Mouse (Mus musculus) embryonic fibroblast, embryonic 13.5 days (primary cell): ENCODE data around the gene Prmt8. TPM values are rescaled to one million over a fixed set of nuclear protein-coding genes. Genes with fewer than 3 reads are reported as not detected.

Experiments used
- H3K27ac ChIP-seq: 2 replicates; pipeline ENCODE4 v1.5.1; 2012; ENCODE audit warnings: low read length, control low read depth, inconsistent platforms; ENCODE audit not compliant: insufficient read depth
- H3K4me1 ChIP-seq: 2 replicates; pipeline ENCODE4 v1.6.1; 2011; ENCODE audit warnings: low read length; ENCODE audit not compliant: control insufficient read depth, insufficient read depth
- H3K4me3 ChIP-seq: 2 replicates; pipeline ENCODE4 v1.5.1; 2011; ENCODE audit warnings: mild to moderate bottlenecking, control low read depth, low read length; ENCODE audit not compliant: insufficient read depth
- CTCF ChIP-seq: IDR thresholded peaks from 2 replicates; pipeline ENCODE4 v1.5.1; 2011; ENCODE audit warnings: mild to moderate bottlenecking, control low read depth, low read length, moderate library complexity, borderline replicate concordance; ENCODE audit not compliant: insufficient read depth
- POLR2A ChIP-seq: IDR thresholded peaks from 2 replicates; pipeline ENCODE4 v1.6.1; 2011; ENCODE audit warnings: low read depth, mild to moderate bottlenecking, control low read depth, low read length, moderate library complexity
- polyA plus RNA-seq: library from polyadenylated mRNA; stranded (reverse); fragments of >200 nt; gene quantifications from 2 replicates; pipeline ENCODE4 v1.2.4, GENCODE M21; 2011; ENCODE audit warnings: low read depth; ENCODE audit not compliant: missing spikeins, insufficient read length

Gene Prmt8
- polyA plus RNA-seq, 1 experiment, result not detected

- H3K4me3 ChIP-seq, result no peak overlapping the region
- H3K4me1 ChIP-seq, result no peaks in the 10 kb centered on the region
- no peak overlapping the region for H3K27ac ChIP-seq
- TF ChIP-seq POLR2A, result no peak
- no peak for TF ChIP-seq CTCF
Measured at GRCm38 (mm10) chr6:127672071-127672470, 97.2 kb downstream of the Prmt8 start.

- no peaks in the 10 kb centered on the region for H3K4me1 ChIP-seq
- no peak overlapping the region for H3K27ac ChIP-seq
- TF ChIP-seq CTCF, result no peak
- no peak for TF ChIP-seq POLR2A
- H3K4me3 ChIP-seq, result no peak overlapping the region
Measured at GRCm38 (mm10) chr6:127670031-127670430, 99.2 kb downstream of the Prmt8 start.

- no peaks in the 10 kb centered on the region for H3K4me1 ChIP-seq
- no peak overlapping the region for H3K27ac ChIP-seq
- no peak overlapping the region for H3K4me3 ChIP-seq
- TF ChIP-seq CTCF (no peak), POLR2A (no peak)
Measured at GRCm38 (mm10) chr6:127669313-127669712, 100.0 kb downstream of the Prmt8 start.

DNA sequence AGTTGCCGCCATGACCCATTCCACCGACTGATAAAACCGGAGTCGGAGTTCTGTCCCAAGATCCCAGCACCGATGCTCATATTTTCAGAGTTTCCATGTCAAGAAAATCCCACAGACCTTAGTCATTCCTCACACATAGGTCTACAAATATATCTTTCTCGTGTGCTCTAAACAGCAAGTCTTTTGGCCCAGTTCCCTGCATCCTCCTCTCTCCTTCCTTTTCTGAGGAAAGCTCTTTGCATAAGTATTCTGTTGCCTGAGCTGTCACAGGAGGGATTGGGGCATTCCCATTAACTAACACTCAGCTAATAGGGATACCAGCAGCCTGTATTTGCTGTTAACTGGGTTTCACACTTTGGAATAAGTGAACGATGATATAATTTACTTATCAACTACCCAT is 106.0 kb downstream of the Prmt8 start:
- Histone ChIP-seq H3K4me1 (no peaks in the 10 kb centered on the region), H3K27ac (no peak overlapping the region), H3K4me3 (no peak overlapping the region)
- TF ChIP-seq CTCF (no peak), POLR2A (no peak)

- Histone ChIP-seq H3K4me1 (no peaks in the 10 kb centered on the region), H3K4me3 (no peak overlapping the region), H3K27ac (no peak overlapping the region)
- no peak for TF ChIP-seq POLR2A
- no peak for TF ChIP-seq CTCF
Measured at GRCm38 (mm10) chr6:127661717-127662292, 107.5 kb downstream of the Prmt8 start.

- no peak for TF ChIP-seq POLR2A
- no peak for TF ChIP-seq CTCF
- no peak overlapping the region for H3K27ac ChIP-seq
- H3K4me1 ChIP-seq, result no peaks in the 10 kb centered on the region
- no peak overlapping the region for H3K4me3 ChIP-seq
Measured at GRCm38 (mm10) chr6:127659966-127660365, 109.3 kb downstream of the Prmt8 start.

- Histone ChIP-seq H3K4me3 (no peak overlapping the region), H3K4me1 (no peaks in the 10 kb centered on the region), H3K27ac (no peak overlapping the region)
- TF ChIP-seq CTCF, result no peak
- no peak for TF ChIP-seq POLR2A
Measured at GRCm38 (mm10) chr6:127659472-127659871, 109.8 kb downstream of the Prmt8 start.

DNA sequence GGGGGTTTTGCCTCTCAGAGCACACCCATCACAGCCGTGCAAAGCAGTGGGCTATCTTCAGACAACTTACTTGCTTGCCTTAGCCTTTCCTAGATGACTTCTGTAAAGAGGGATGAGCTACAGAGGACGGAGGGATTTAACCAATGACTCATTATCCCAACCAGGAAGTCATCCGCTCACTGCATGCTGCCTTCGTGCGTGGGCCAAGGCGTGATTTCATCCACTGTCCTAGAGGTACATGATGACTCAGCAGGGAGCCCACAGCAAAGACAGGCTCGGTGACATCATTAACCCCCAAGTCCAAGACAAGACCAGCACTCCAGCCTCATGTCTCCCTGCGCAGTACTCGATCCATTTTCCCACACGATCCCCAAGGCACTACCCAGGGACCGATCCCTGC is 112.1 kb downstream of the Prmt8 start:
- no peak for TF ChIP-seq POLR2A
- no peak for TF ChIP-seq CTCF
- H3K27ac ChIP-seq, result no peak overlapping the region
- no peak overlapping the region for H3K4me3 ChIP-seq
- H3K4me1 ChIP-seq, result no peaks in the 10 kb centered on the region

DNA sequence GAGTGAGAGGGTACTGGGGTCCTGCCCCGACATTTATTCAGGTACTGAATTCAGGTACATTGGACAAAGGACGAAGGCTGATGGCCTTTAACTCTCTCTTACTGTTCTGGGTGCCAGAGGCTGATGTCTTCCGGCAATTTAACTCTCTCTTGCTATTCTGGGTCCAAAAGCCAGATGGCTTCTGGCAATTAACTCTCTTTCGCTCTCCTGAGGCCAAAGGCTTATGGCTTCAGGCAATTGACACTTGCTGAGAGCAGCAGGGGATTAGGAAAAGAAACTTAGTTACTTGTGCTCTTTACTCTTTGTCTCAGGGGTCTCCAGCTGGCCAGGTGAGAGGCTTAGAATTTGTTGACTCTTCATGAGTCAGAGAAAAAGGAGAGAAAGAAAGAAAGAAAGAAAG is 113.3 kb downstream of the Prmt8 start:
- Histone ChIP-seq H3K4me3 (no peak overlapping the region), H3K27ac (no peak overlapping the region), H3K4me1 (no peaks in the 10 kb centered on the region)
- no peak for TF ChIP-seq CTCF
- TF ChIP-seq POLR2A, result no peak

DNA sequence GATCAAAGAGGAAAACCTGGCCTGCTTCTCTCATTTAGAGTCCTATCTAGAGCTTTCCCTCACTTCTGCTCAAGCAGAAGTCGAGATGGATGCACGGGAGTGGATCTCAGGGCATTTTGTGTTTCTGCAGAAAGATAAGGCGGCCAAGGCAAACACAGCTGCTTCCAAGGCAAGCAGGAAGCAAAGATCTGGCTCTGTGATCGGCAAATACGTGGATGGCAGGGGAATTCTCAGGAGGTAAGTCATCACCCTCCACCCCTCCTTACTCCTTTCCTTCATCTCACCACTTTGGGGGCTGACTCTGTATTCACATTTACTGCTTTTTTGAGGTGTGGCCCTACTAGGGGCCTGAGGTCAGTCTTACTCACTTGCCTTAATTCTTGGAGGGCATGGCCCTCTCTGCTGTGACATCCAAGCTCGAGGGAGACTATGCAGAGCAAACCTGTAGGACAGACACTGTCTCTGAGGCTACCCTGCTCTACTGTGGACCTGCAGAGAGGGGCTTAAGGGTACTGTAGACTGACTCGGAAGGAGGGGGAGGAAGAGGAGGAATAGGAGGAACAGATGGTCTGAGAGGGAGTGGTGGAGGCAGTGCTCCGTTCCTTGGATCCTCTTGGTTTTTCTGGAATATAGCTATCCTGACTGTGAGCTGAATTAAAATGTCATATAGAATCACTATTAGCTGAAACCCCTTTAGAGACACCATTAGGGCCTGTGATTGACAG is 128.0 kb downstream of the Prmt8 start:
- H3K4me3 ChIP-seq, result no peak overlapping the region
- peaks cover 7% of the 10 kb centered on the region; the same call in 1 of the 2 replicates for H3K4me1 ChIP-seq
- no peak for TF ChIP-seq CTCF
- H3K27ac ChIP-seq, result 0 out of 2 replicates have a peak overlapping the region, but pooled peaks have one; percentile 27

Other genes with a start within 250 kb of the Prmt8 start
- 0.72 and 1.1 TPM in 2 replicates for gene Cracr2a, start 208.1 kb downstream of the Prmt8 start, polyA plus RNA-seq
- gene Tspan11, start 118.1 kb upstream of the Prmt8 start, polyA plus RNA-seq, result 12.8 and 17.9 TPM in 2 replicates